17 mouse cellular contexts compared by ENCODE assay signal in genomic region chr14:78329765-78330451, GRCm38 (mm10). TPM values are rescaled to one million over a fixed set of nuclear protein-coding genes. Genes with fewer than 3 reads are reported as not detected.
DNase-seq lines count a peak whose midpoint lies in the region; ATAC-seq lines count a peak whose summit lies in the region.
"Had no signal": no experiment of that assay in that cellular context is flagged by ENCODE, and none has a peak within 500 bp of the region (broad histone marks: within the 10 kb centered on the region; RNA-seq: fewer than 3 reads in every experiment).

No protein-coding gene starts in this region.

- peak overlapping the region; percentile 60 for H3K27ac ChIP-seq in heart, embryonic 15.5 days
- H3K27ac ChIP-seq: limb, embryonic 13.5 days had no signal

- no peak for DNase-seq in heart, adult 8-10 months (ENCODE audit: low spot score)
- DNase-seq in B cell, adult 2 months, result peak; percentile 8 to 13
- DNase-seq in induced T-regulatory cell, adult 2 months (ENCODE audit: low read depth), result peak; percentile 24
- DNase-seq in yolk sac, embryonic 10.5 days (ENCODE audit: low spot score), result no peak
- DNase-seq in gastrocnemius, postnatal 14 days, result no peak
- DNase-seq in gastrocnemius, adult 18-20 months (ENCODE audit: low spot score), result no peak
- DNase-seq: cerebellum, adult 11-12 months; gastrocnemius, postnatal 25 days; right cerebral cortex, postnatal 25 days; thymus, postnatal 4 days had no signal

- ATAC-seq in heart, embryonic 15.5 days (replicated peaks; ENCODE audit: insufficient number of reproducible peaks, insufficient read depth, low FRiP score, low read depth), result no peak
- ATAC-seq in activated CD4-positive, CD25-positive, alpha-beta regulatory T cell, adult 4 months, result peak; percentile 43
- ATAC-seq: forebrain, embryonic 14.5 days; midbrain, embryonic 16.5 days had no signal

- no peaks in the 10 kb centered on the region for H3K9me3 ChIP-seq in heart, embryonic 15.5 days (replicated peaks)
- H3K9me3 ChIP-seq: limb, embryonic 13.5 days had no signal

- intact Hi-C loops in gastrocnemius, postnatal 14 days (cut with DNase I; ENCODE audit: low total_unique reads), result no loop called here

- no peak overlapping the region for H3K4me3 ChIP-seq in heart, embryonic 15.5 days
- H3K4me3 ChIP-seq: limb, embryonic 13.5 days had no signal

- 0 out of 2 replicates have a peak overlapping the region, but pooled peaks have one; percentile 49 for H3K4me2 ChIP-seq in heart, embryonic 15.5 days
- H3K4me2 ChIP-seq: limb, embryonic 13.5 days had no signal

- H3K4me1 ChIP-seq in heart, embryonic 15.5 days (replicated peaks), result peaks cover 19% of the 10 kb centered on the region

- no peak overlapping the region for H3K9ac ChIP-seq in heart, embryonic 15.5 days
- H3K9ac ChIP-seq: limb, embryonic 13.5 days had no signal

- WGBS in heart, embryonic 15.5 days, result 42% methylated on average over 8 of the region's 8 CpGs

- H3K36me3 ChIP-seq in heart, embryonic 15.5 days, result no peaks in the 10 kb centered on the region
- H3K36me3 ChIP-seq: limb, embryonic 13.5 days had no signal

- H3K27me3 ChIP-seq in heart, embryonic 15.5 days, result no peaks in the 10 kb centered on the region
- H3K27me3 ChIP-seq: limb, embryonic 13.5 days had no signal

RNA-seq across cellular contexts. Expression of gene Tnfsf11, which starts 22.1 kb away (rescaled TPM):
- 0.23 and 0.85 TPM in 2 replicates for polyA plus RNA-seq in heart, embryonic 15.5 days (2015; fragmentation: Nextera tagmentation; extraction: Ambion mirVana)
- not detected for total RNA-seq in heart, adult 8-10 months (2022)
- polyA plus RNA-seq in activated CD4-positive, CD25-positive, alpha-beta regulatory T cell, adult 4 months (2017; shearing (Covaris generic)), result 10 to 100 TPM; 10.7 to 12.4 TPM
- not detected for total RNA-seq in gastrocnemius, postnatal 14 days (2021)
- total RNA-seq in gastrocnemius, adult 18-20 months (2021), result not detected
- total RNA-seq: adrenal gland, postnatal 4 days; gastrocnemius, postnatal 25 days had no signal
- polyA plus RNA-seq: forebrain, embryonic 14.5 days; intestine, embryonic 14.5 days; midbrain, embryonic 16.5 days had no signal

Comparison
In these comparisons a context has a peak if more than half of its experiments do, and no peak if none do; other contexts are left out.
1. DNase-seq: peak in B cell, adult 2 months (2 of 2) and induced T-regulatory cell, adult 2 months (single experiment); none in heart, adult 8-10 months (single experiment), yolk sac, embryonic 10.5 days (single experiment), gastrocnemius, postnatal 14 days (single experiment) and gastrocnemius, adult 18-20 months (single experiment).